Mouse (Mus musculus): ENCODE measurements at regions not wholly inside any gene's neighbourhood (a gene's known extent, or its start where the extent isn't known, plus 50 kb on each side); places are given as distances from the start of the nearest gene placed in this dataset.

GRCm38 (mm10) chr15:64434502-64434901 is 374.2 kb upstream of the Fam49b start:
- DNase-seq (ENCODE audit: low spot score), result peak; percentile 5

- DNase-seq (ENCODE audit: low spot score), result no peak
Observed at GRCm38 (mm10) chr15:64434908-64435307, 374.6 kb upstream of the Fam49b start.

GRCm38 (mm10) chr15:64445076-64445475 is 372.4 kb upstream of the Gm21798 start:
- DNase-seq (ENCODE audit: low spot score), result no peak

- DNase-seq (ENCODE audit: low spot score), result no peak
Observed at GRCm38 (mm10) chr15:64446411-64447072, 371.0 kb upstream of the Gm21798 start.

- DNase-seq (ENCODE audit: low spot score), result no peak
Observed at GRCm38 (mm10) chr15:64447239-64447952, 370.1 kb upstream of the Gm21798 start.

- peak; percentile 8 for DNase-seq (ENCODE audit: low spot score)
Observed at GRCm38 (mm10) chr15:64448581-64449140, 368.8 kb upstream of the Gm21798 start.

- DNase-seq (ENCODE audit: low spot score), result no peak
Observed at GRCm38 (mm10) chr15:64470743-64471142, 346.8 kb upstream of the Gm21798 start.

- DNase-seq (ENCODE audit: low spot score), result no peak
Observed at GRCm38 (mm10) chr15:64471597-64471996, 345.9 kb upstream of the Gm21798 start.

GRCm38 (mm10) chr15:64474236-64474635 is 343.3 kb upstream of the Gm21798 start:
- no peak for DNase-seq (ENCODE audit: low spot score)

- no peak for DNase-seq (ENCODE audit: low spot score)
Observed at GRCm38 (mm10) chr15:64477131-64477530, 340.4 kb upstream of the Gm21798 start.

GRCm38 (mm10) chr15:64480625-64481024 is 336.9 kb upstream of the Gm21798 start:
- DNase-seq (ENCODE audit: low spot score), result no peak

GRCm38 (mm10) chr15:64481226-64481625 is 336.3 kb upstream of the Gm21798 start:
- no peak for DNase-seq (ENCODE audit: low spot score)

GRCm38 (mm10) chr15:64482960-64483359 is 334.5 kb upstream of the Gm21798 start:
- no peak for DNase-seq (ENCODE audit: low spot score)

- DNase-seq (ENCODE audit: low spot score), result no peak
Observed at GRCm38 (mm10) chr15:64487801-64488200, 329.7 kb upstream of the Gm21798 start.

- no peak for DNase-seq (ENCODE audit: low spot score)
Observed at GRCm38 (mm10) chr15:64500783-64501182, 316.7 kb upstream of the Gm21798 start.

GRCm38 (mm10) chr15:64501479-64501878 is 316.0 kb upstream of the Gm21798 start:
- DNase-seq (ENCODE audit: low spot score), result no peak

- DNase-seq (ENCODE audit: low spot score), result no peak
Observed at GRCm38 (mm10) chr15:64504751-64505150, 312.7 kb upstream of the Gm21798 start.

- no peak for DNase-seq (ENCODE audit: low spot score)
Observed at GRCm38 (mm10) chr15:64510649-64511048, 306.8 kb upstream of the Gm21798 start.

- DNase-seq (ENCODE audit: low spot score), result no peak
Observed at GRCm38 (mm10) chr15:64511176-64511575, 306.3 kb upstream of the Gm21798 start.

- DNase-seq (ENCODE audit: low spot score), result no peak
Observed at GRCm38 (mm10) chr15:64512615-64513014, 304.9 kb upstream of the Gm21798 start.

- no peak for DNase-seq (ENCODE audit: low spot score)
Observed at GRCm38 (mm10) chr15:64513501-64514097, 303.9 kb upstream of the Gm21798 start.

- no peak for DNase-seq (ENCODE audit: low spot score)
Observed at GRCm38 (mm10) chr15:64515179-64515578, 302.3 kb upstream of the Gm21798 start.

- DNase-seq (ENCODE audit: low spot score), result no peak
Observed at GRCm38 (mm10) chr15:64519207-64519628, 298.3 kb upstream of the Gm21798 start.
